Mouse (Mus musculus): ENCODE results near the gene Gm36028.

DNA sequence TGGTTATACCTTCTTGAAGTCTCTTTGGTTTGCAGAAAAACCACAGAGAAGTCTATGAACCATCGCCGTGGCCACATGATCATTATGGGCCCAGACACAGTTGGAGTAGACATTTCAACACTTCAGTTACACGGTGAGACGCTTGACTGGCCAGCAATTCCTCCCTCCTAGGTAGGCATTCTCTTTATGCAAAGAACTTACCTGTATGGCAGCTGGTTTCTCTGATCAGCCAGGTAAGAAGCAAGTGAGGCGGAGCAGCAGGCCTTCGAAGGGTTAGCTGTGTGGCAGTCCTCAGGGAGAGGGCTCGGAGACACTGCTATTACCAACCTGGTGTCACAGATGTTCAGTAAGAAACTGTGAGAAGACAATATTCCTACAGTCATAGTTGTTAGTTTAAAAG, 733 bp downstream of the Gm36028 start:
- TF ChIP-seq CTCF (IDR thresholded peaks at IDR 0.05; ENCODE audit: low read depth, low read length) (no peak), POLR2A (IDR thresholded peaks at IDR 0.05; ENCODE audit: extremely low read depth, insufficient read depth, low read length) (no peak)

Measured in liver, adult 2 months (tissue).